Mouse (Mus musculus) megakaryocyte, embryonic 14.5 days (primary cell): ENCODE data around the gene Slc26a6.

Experiments
- FLI1 ChIP-seq: IDR thresholded peaks from 2 replicates; pipeline ENCODE4 v1.6.1; 2012; ENCODE audit warnings: low read length, inconsistent platforms, mixed read lengths
- GATA1 ChIP-seq: IDR thresholded peaks from 3 replicates; pipeline ENCODE4 v1.6.1; 2012; ENCODE audit warnings: mixed read lengths, low read length, inconsistent platforms, borderline replicate concordance

- no peak for TF ChIP-seq GATA1
- no peak for TF ChIP-seq FLI1
Measured at GRCm38 (mm10) chr9:108936418-108937364, 83.6 kb downstream of the Slc26a6 start, which contains the start of gene Uqcrc1.
